Mouse (Mus musculus) heart, adult 8-10 months (tissue): Measurements from ENCODE around the gene Unc13c. TPM values are rescaled to one million over a fixed set of nuclear protein-coding genes. Genes with fewer than 3 reads are reported as not detected.

Source experiments
- DNase-seq: peaks from one replicate; pipeline ENCODE4 v3.0.0; 2022; ENCODE audit warnings: low spot score
- total RNA-seq, 4 experiments: library from RNA; stranded (reverse); gene quantifications; 2 replicates each; pipeline ENCODE4 v1.2.4; 2022

Gene Unc13c
- total RNA-seq, 4 experiments from 2014 or later = 0.20 to 0.35 (median 0.28) TPM

- no peak for DNase-seq
These were observed 330.6 kb downstream of the Unc13c start for GRCm38 (mm10) chr9:73638119-73638518.

- no peak for DNase-seq
These were observed 343.6 kb downstream of the Unc13c start for GRCm38 (mm10) chr9:73625171-73625570.

- DNase-seq = no peak
These were observed 355.9 kb downstream of the Unc13c start for GRCm38 (mm10) chr9:73612896-73613295.

- DNase-seq = no peak
These were observed 364.8 kb downstream of the Unc13c start for GRCm38 (mm10) chr9:73603921-73604320.

- no peak for DNase-seq
These were observed 403.2 kb downstream of the Unc13c start for GRCm38 (mm10) chr9:73565558-73565957.

GRCm38 (mm10) chr9:73560037-73560436, 408.7 kb downstream of the Unc13c start:
- DNase-seq = peak; percentile 47

GRCm38 (mm10) chr9:73557805-73558204, 411.0 kb downstream of the Unc13c start:
- peak; percentile 8 for DNase-seq

GRCm38 (mm10) chr9:73555354-73555753, 413.4 kb downstream of the Unc13c start:
- peak; percentile 3 for DNase-seq

- no peak for DNase-seq
These were observed 496.2 kb downstream of the Unc13c start for GRCm38 (mm10) chr9:73472568-73472967.

GRCm38 (mm10) chr9:73462027-73462426, 506.7 kb downstream of the Unc13c start:
- no peak for DNase-seq

GRCm38 (mm10) chr9:73450009-73450408, 518.8 kb downstream of the Unc13c start:
- DNase-seq = no peak

- no peak for DNase-seq
These were observed 519.5 kb downstream of the Unc13c start for GRCm38 (mm10) chr9:73449216-73449615.

GRCm38 (mm10) chr9:73431925-73432324, 536.8 kb downstream of the Unc13c start:
- no peak for DNase-seq

Other genes with a start within 250 kb of the Unc13c start
- gene Wdr72, start 141.4 kb upstream of the Unc13c start, total RNA-seq = under 1 TPM; 0.06 to 0.14 (median 0.11) TPM